Mouse (Mus musculus): ENCODE measurements at regions not wholly inside any gene's neighbourhood (a gene's known extent, or its start where the extent isn't known, plus 50 kb on each side); places are given as distances from the start of the nearest gene placed in this dataset.

DNA sequence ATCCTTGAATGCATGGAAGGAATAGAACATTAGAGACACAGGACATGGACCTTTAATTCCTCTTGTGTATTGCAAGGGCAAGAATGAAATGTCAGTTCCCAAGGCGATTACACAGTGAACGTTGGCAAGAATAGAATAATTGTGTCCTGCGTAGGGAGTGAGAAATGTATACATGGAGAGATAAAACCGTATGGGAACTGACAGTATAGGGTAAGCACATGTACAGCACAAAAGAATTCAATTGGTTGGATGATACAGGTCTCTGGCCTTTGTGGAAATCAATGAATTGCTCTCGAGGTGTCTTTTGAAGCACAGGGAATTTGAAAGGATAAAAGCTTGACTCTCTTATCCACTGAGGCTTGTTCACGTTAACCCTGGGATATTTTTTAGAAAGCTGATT, 415.4 kb upstream of the Dph6 start:
- no peak overlapping the region for H3K4me2 ChIP-seq (ENCODE audit: low read depth, low read length)
- no peak overlapping the region for H3K27ac ChIP-seq (ENCODE audit: low read length)
- H3K36me3 ChIP-seq (ENCODE audit: control insufficient read depth, insufficient read depth, low read length), result no peaks in the 10 kb centered on the region
- ATAC-seq, result no peak
- no peak overlapping the region for H3K9ac ChIP-seq (ENCODE audit: low read depth, low read length)
- H3K9me3 ChIP-seq (ENCODE audit: control insufficient read depth, low read length), result no peaks in the 10 kb centered on the region
- no peaks in the 10 kb centered on the region for H3K4me1 ChIP-seq (ENCODE audit: control insufficient read depth, insufficient read depth, low read length)
- H3K4me3 ChIP-seq (ENCODE audit: low read length), result no peak overlapping the region
- 64% methylated on average over 6 of the region's 6 CpGs for WGBS
- no peaks in the 10 kb centered on the region for H3K27me3 ChIP-seq (replicated peaks; ENCODE audit: control insufficient read depth, insufficient read depth, low read length)

DNA sequence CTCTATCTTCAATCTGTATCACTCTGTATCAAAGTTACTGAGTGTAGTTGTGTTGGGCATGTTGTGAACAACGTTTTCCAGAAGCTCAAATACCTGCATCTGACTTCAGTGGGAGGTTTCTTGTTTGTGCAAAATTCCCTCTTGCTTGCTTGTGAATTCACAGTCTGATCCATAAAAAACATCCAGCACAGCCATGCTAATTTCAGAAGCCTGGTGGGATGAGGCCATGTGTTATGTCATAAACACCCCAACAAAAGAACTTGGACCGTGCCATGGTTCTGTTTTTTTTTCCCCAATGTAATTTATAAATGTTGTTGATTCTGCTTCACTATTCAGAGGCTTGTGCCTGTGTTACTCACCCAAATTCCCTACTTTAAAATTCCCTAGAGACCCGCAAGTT, 415.9 kb upstream of the Dph6 start:
- WGBS, result 69% methylated on average over 3 of the region's 3 CpGs

DNA sequence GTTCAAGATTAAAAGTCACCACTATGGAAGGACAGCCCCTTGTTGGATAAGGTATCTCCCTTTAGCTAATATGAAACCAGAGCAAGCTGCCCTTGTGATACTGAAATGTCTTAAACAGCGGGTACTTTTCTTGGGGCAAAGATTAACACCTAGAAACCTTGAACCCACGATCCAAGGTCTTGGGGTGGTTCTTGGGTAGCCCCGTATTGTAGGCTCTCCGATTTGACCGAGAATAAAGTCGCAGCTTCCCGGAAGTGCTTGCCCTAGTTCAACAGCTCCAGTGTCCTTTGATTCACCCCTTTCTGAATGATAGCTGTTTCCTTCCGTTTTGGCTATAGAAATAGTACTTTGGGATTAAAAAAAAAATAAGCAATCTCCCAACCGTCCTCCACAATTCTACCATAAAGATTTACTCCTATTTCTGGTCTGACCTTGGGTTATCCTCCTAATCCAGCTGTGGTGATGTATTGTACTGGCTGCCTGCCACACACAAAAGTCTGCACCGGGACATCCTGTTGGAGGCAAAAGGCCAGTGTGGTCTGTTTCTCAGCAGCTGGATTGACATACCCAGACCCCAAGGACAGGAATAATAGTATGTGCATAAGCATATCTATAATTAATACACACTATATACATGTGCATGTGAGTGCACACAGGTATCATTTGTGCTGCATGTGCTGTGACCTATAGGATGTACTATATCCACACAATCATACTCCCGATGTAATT, 427.0 kb upstream of the Dph6 start:
- no peak overlapping the region for H3K27ac ChIP-seq (ENCODE audit: low read length)
- no peak overlapping the region for H3K4me3 ChIP-seq (ENCODE audit: low read length)
- WGBS, result 67% methylated on average over 11 of the region's 11 CpGs
- ATAC-seq, result no peak
- H3K4me1 ChIP-seq (ENCODE audit: control insufficient read depth, insufficient read depth, low read length), result no peaks in the 10 kb centered on the region
- no peaks in the 10 kb centered on the region for H3K27me3 ChIP-seq (replicated peaks; ENCODE audit: control insufficient read depth, insufficient read depth, low read length)
- no peak overlapping the region for H3K9ac ChIP-seq (ENCODE audit: low read depth, low read length)
- no peaks in the 10 kb centered on the region for H3K36me3 ChIP-seq (ENCODE audit: control insufficient read depth, insufficient read depth, low read length)
- no peaks in the 10 kb centered on the region for H3K9me3 ChIP-seq (ENCODE audit: control insufficient read depth, low read length)
- no peak overlapping the region for H3K4me2 ChIP-seq (ENCODE audit: low read depth, low read length)

More for the DNA sequence above, 415.9 kb upstream of the Dph6 start:
- no peak overlapping the region for H3K4me3 ChIP-seq (ENCODE audit: low read length)
- H3K27ac ChIP-seq (ENCODE audit: low read length), result no peak overlapping the region
- H3K9ac ChIP-seq (ENCODE audit: low read depth, low read length), result no peak overlapping the region
- no peaks in the 10 kb centered on the region for H3K27me3 ChIP-seq (replicated peaks; ENCODE audit: control insufficient read depth, insufficient read depth, low read length)
- no peak for ATAC-seq
- no peak overlapping the region for H3K4me2 ChIP-seq (ENCODE audit: low read depth, low read length)
- H3K4me1 ChIP-seq (ENCODE audit: control insufficient read depth, insufficient read depth, low read length), result no peaks in the 10 kb centered on the region
- H3K9me3 ChIP-seq (ENCODE audit: control insufficient read depth, low read length), result no peaks in the 10 kb centered on the region
- H3K36me3 ChIP-seq (ENCODE audit: control insufficient read depth, insufficient read depth, low read length), result no peaks in the 10 kb centered on the region

DNA sequence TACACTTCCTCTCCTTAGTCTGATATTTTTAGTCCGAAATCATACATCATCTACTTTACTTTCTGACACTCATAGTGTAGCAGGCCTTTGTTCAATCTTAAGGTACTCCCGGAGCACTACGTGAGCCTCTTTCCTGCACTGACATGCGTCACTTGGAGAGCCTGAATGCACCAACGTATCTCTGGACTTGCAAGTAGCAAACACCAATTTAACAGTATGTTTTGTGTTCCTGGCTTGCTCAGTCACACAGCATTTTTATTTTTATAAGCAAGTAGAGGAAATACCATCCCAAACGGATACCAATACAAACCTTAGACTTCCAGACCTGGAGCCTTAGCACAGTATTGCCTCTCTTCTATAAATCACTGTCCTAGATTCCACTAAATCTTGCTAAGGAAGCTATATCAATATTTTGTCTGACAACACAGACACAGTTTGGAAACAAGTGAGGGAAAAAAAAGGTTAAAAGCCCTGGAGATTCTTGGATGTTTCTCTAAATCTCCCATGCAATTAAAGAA, 427.6 kb upstream of the Dph6 start:
- Histone ChIP-seq H3K27ac (ENCODE audit: low read length) (no peak overlapping the region), H3K36me3 (ENCODE audit: control insufficient read depth, insufficient read depth, low read length) (no peaks in the 10 kb centered on the region), H3K4me1 (ENCODE audit: control insufficient read depth, insufficient read depth, low read length) (no peaks in the 10 kb centered on the region), H3K27me3 (replicated peaks; ENCODE audit: control insufficient read depth, insufficient read depth, low read length) (no peaks in the 10 kb centered on the region), H3K4me2 (ENCODE audit: low read depth, low read length) (no peak overlapping the region), H3K4me3 (ENCODE audit: low read length) (no peak overlapping the region), H3K9ac (ENCODE audit: low read depth, low read length) (no peak overlapping the region), H3K9me3 (ENCODE audit: control insufficient read depth, low read length) (no peaks in the 10 kb centered on the region)
- ATAC-seq, result no peak
- WGBS, result 64% methylated on average over 6 of the region's 6 CpGs

DNA sequence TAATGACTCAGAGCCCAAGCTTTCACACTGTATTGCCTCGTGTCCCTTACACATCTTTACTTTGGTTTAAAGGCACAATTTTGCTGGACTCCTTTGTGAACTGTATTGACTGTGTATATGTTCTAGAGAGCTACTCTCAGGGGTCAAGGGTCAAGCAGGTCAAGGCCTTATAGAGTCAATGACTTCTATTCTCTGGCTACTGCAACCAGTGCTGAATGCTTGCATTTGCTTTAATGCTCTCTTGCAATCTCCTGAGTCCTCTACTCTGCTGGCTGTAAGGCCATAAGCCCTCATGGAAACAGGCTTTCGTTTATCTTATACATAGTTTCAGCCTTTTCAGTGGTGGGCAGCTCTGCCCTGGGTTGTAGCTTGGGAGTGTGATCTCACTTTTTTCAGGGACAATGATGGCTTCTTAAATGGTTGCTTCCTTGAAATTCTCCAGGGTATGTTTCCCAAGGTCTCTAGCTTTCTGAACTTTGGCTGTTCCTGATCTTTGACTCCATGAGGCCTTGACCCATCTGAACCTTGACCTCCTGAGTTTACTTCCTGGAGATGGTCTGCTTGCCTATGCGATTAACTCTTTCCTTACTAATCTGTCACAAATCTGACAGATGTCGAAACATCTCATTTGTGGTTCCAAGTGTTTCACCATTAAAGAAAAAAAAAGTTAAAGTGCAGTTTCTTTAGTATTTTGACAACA, 433.8 kb upstream of the Dph6 start:
- no peak for ATAC-seq

DNA sequence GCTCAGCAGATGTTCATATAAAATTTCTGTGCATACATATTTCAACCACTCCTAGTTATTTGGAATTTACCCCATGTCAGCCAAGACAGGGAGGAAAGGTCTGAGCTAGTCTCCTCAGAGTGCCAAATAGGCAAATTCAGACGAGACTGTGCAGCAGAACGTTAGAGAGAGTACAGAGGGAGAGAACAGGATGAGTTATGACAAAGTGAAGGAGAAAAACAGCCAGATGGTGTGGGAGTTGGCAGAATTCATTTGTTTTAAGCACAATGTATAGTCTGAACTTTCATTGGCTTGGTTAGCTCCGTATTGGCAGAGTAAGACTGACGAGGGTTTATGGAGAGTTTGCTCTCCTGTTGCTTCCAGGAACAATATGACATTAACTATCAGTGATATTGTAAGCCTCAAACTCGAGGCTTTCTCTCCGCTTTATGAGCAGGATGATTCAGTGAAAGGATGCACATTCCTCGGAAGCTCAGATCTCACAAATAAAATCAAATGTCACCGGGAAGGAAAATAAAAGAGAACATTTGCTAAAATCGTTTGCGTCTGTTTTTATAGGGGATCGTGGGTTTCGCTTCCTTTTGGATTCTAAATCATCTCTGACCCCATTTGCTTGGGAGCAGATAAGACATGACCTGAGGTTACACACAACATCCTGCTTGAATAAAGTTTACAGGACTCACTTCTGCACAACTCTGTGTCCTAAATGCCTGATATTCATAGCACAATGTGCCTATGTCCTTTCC, 435.8 kb upstream of the Dph6 start:
- no peak overlapping the region for H3K4me3 ChIP-seq (ENCODE audit: low read length)
- H3K9ac ChIP-seq (ENCODE audit: low read depth, low read length), result no peak overlapping the region
- WGBS, result 43% methylated on average over 12 of the region's 12 CpGs
- no peak for ATAC-seq
- no peaks in the 10 kb centered on the region for H3K27me3 ChIP-seq (replicated peaks; ENCODE audit: control insufficient read depth, insufficient read depth, low read length)
- H3K4me1 ChIP-seq (ENCODE audit: control insufficient read depth, insufficient read depth, low read length), result no peaks in the 10 kb centered on the region
- H3K9me3 ChIP-seq (ENCODE audit: control insufficient read depth, low read length), result no peaks in the 10 kb centered on the region
- H3K27ac ChIP-seq (ENCODE audit: low read length), result no peak overlapping the region
- no peaks in the 10 kb centered on the region for H3K36me3 ChIP-seq (ENCODE audit: control insufficient read depth, insufficient read depth, low read length)
- H3K4me2 ChIP-seq (ENCODE audit: low read depth, low read length), result no peak overlapping the region

More for the DNA sequence above, 433.8 kb upstream of the Dph6 start:
- Histone ChIP-seq H3K27me3 (replicated peaks; ENCODE audit: control insufficient read depth, insufficient read depth, low read length) (no peaks in the 10 kb centered on the region), H3K27ac (ENCODE audit: low read length) (no peak overlapping the region), H3K9ac (ENCODE audit: low read depth, low read length) (no peak overlapping the region), H3K4me3 (ENCODE audit: low read length) (no peak overlapping the region), H3K4me1 (ENCODE audit: control insufficient read depth, insufficient read depth, low read length) (no peaks in the 10 kb centered on the region), H3K36me3 (ENCODE audit: control insufficient read depth, insufficient read depth, low read length) (no peaks in the 10 kb centered on the region), H3K9me3 (ENCODE audit: control insufficient read depth, low read length) (no peaks in the 10 kb centered on the region), H3K4me2 (ENCODE audit: low read depth, low read length) (no peak overlapping the region)
- 58% methylated on average over 4 of the region's 4 CpGs for WGBS

DNA sequence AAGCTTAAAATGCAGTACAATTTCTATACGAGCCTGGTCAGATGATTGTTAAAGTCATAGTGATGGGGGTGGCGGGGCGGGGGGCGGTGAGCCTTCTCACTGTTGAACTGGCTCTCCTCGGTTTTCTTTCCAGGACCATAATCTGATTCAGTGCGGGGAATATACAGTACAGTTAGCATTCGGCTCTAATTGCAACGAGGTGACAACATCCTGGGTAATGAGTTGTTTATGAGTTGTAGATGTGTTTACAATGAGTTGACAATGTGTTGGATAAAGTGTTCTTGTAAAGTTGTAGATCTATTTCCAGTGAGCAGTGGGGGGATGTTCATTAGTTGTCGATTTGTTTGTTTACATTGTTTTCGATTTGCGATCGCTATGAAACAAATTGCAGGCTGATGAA, 440.6 kb upstream of the Dph6 start:
- no peak overlapping the region for H3K4me2 ChIP-seq (ENCODE audit: low read depth, low read length)
- no peaks in the 10 kb centered on the region for H3K36me3 ChIP-seq (ENCODE audit: control insufficient read depth, insufficient read depth, low read length)
- ATAC-seq, result no peak
- no peaks in the 10 kb centered on the region for H3K9me3 ChIP-seq (ENCODE audit: control insufficient read depth, low read length)
- no peak overlapping the region for H3K9ac ChIP-seq (ENCODE audit: low read depth, low read length)
- no peaks in the 10 kb centered on the region for H3K27me3 ChIP-seq (replicated peaks; ENCODE audit: control insufficient read depth, insufficient read depth, low read length)
- no peaks in the 10 kb centered on the region for H3K4me1 ChIP-seq (ENCODE audit: control insufficient read depth, insufficient read depth, low read length)
- H3K4me3 ChIP-seq (ENCODE audit: low read length), result no peak overlapping the region
- 72% methylated on average over 12 of the region's 12 CpGs for WGBS
- H3K27ac ChIP-seq (ENCODE audit: low read length), result no peak overlapping the region

DNA sequence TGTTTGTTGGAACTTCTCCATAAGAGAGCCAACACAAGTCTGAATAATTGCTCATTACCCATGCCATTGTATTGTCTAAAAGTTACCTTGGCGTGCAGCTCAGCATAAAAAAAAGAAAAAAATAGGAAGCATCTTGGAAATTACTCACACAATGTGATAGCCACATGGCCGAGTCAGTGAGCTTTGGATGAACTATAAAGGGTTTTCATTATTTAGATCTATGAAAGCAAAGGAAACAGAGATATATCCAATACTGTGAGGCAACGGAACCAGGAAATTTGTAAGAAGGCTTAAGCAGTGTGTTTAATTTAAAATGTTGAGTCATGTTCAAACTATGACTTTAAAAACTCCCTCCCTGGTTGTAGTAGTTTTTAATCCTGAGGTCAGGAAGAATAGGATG, 446.7 kb upstream of the Dph6 start:
- Histone ChIP-seq H3K9ac (ENCODE audit: low read depth, low read length) (no peak overlapping the region), H3K4me1 (ENCODE audit: control insufficient read depth, insufficient read depth, low read length) (no peaks in the 10 kb centered on the region), H3K27me3 (replicated peaks; ENCODE audit: control insufficient read depth, insufficient read depth, low read length) (no peaks in the 10 kb centered on the region), H3K9me3 (ENCODE audit: control insufficient read depth, low read length) (no peaks in the 10 kb centered on the region), H3K4me2 (ENCODE audit: low read depth, low read length) (no peak overlapping the region), H3K4me3 (ENCODE audit: low read length) (no peak overlapping the region), H3K27ac (ENCODE audit: low read length) (no peak overlapping the region), H3K36me3 (ENCODE audit: control insufficient read depth, insufficient read depth, low read length) (no peaks in the 10 kb centered on the region)
- ATAC-seq, result no peak
- 67% methylated on average over 3 of the region's 3 CpGs for WGBS

DNA sequence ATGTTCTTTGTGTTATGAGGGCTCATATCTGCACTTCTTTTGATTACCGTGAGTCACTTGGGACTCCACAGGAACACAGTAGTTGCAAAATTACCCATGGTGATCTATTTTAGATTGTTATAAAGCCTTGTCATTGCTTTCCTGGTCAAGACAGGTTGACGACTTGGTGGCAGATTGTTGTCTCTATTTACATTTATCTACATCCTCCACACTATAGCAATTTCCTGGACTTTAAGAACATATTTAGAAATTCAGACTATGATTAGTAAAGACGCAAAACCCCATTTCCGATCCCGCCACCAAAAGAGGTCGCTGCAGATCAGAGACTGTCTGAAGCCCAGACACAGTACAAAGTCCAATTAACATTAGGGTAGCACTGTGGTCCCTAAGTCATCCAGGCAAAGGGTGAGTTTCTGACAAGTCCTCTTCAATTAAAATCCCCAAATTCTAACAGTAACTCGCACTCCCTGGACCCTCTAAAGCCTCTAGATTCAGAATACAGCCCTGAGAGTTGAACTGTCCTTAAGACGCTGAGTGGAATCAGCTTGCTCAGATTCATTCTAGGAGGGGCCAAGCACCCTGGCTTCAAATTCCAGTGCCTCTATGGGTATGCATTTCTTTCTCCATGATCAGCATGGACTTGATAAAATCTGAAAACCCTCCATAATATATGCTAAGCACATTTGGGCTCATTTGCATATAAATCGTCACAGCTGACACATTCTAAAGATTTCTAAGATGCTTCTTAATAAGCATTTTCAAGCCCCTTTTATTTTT, 461.9 kb upstream of the BC052040 start:
- Histone ChIP-seq H3K4me2 (ENCODE audit: low read depth, low read length) (no peak overlapping the region), H3K9ac (ENCODE audit: low read depth, low read length) (no peak overlapping the region), H3K4me3 (ENCODE audit: low read length) (no peak overlapping the region), H3K27me3 (replicated peaks; ENCODE audit: control insufficient read depth, insufficient read depth, low read length) (no peaks in the 10 kb centered on the region), H3K27ac (ENCODE audit: low read length) (no peak overlapping the region), H3K36me3 (ENCODE audit: control insufficient read depth, insufficient read depth, low read length) (no peaks in the 10 kb centered on the region), H3K9me3 (ENCODE audit: control insufficient read depth, low read length) (no peaks in the 10 kb centered on the region), H3K4me1 (ENCODE audit: control insufficient read depth, insufficient read depth, low read length) (no peaks in the 10 kb centered on the region)
- WGBS, result 74% methylated on average over 9 of the region's 9 CpGs
- no peak for ATAC-seq

All from intestine, embryonic 16.5 days (tissue).